Mouse (Mus musculus) lung, embryonic 15.5 days (tissue): ENCODE data around the gene Cpeb1. TPM values are rescaled to one million over a fixed set of nuclear protein-coding genes. Genes with fewer than 3 reads are reported as not detected.

Experiments
- ATAC-seq: fragments of 200-750 bp; cut with Nextera tagmentation; 2 replicates; pipeline ENCODE4 v1.8.0; 2017; ENCODE audit warnings: moderate number of reproducible peaks, borderline replicate concordance; ENCODE audit not compliant: low FRiP score, low TSS enrichment; ENCODE audit errors: extremely low read depth
- H3K27ac ChIP-seq: fragments of 300-500 bp; sonication (generic); 2 replicates; pipeline ENCODE4 v1.5.1; 2015; ENCODE audit warnings: moderate library complexity, mild to moderate bottlenecking, inconsistent platforms
- H3K27me3 ChIP-seq: fragments of 300-500 bp; sonication (generic); 2 replicates; pipeline ENCODE4 v1.6.1; 2015; ENCODE audit warnings: inconsistent platforms
- H3K36me3 ChIP-seq: fragments of 300-500 bp; sonication (generic); 2 replicates; pipeline ENCODE4 v1.6.1; 2015; ENCODE audit warnings: inconsistent platforms
- H3K4me1 ChIP-seq: fragments of 300-500 bp; sonication (generic); 2 replicates; pipeline ENCODE4 v1.6.1; 2015; ENCODE audit warnings: inconsistent platforms
- H3K4me2 ChIP-seq: fragments of 300-500 bp; sonication (generic); 2 replicates; pipeline ENCODE4 v1.6.1; 2015; ENCODE audit warnings: inconsistent platforms, mild to moderate bottlenecking, moderate library complexity
- H3K4me3 ChIP-seq: fragments of 300-500 bp; sonication (generic); 2 replicates; pipeline ENCODE4 v1.5.1; 2015; ENCODE audit warnings: mild to moderate bottlenecking, inconsistent platforms
- H3K9ac ChIP-seq: fragments of 300-500 bp; sonication (generic); 2 replicates; pipeline ENCODE4 v1.6.1; 2015; ENCODE audit warnings: inconsistent platforms
- H3K9me3 ChIP-seq: fragments of 300-500 bp; sonication (generic); 2 replicates; pipeline ENCODE4 v1.6.1; 2016; ENCODE audit warnings: inconsistent platforms
- WGBS: fragments of 180-500 bp; shearing (Covaris S2); methylation state at CpG from one replicate; pipeline ENCODE4 v1.1.7; 2015; 5-methylcytosine and 5-hydroxymethylcytosine counted together
- polyA plus RNA-seq: library from polyadenylated mRNA; unstranded; fragments of >200 nt; fragmentation: Nextera tagmentation; extraction: Ambion mirVana; gene quantifications from 2 replicates; pipeline ENCODE4 v1.2.1, GENCODE M21; 2015

The Cpeb1 gene
- polyA plus RNA-seq, 1 experiment from 2014 or later, result 1.2 TPM

GRCm38 (mm10) chr7:81464906-81465450, 9.7 kb upstream of the Cpeb1 start:
- Histone ChIP-seq H3K27me3 (peaks cover 13% of the 10 kb centered on the region), H3K9me3 (no peaks in the 10 kb centered on the region), H3K4me1 (no peaks in the 10 kb centered on the region), H3K9ac (no peak overlapping the region), H3K4me2 (no peak overlapping the region), H3K27ac (no peak overlapping the region), H3K4me3 (no peak overlapping the region), H3K36me3 (no peaks in the 10 kb centered on the region)
- WGBS, result 68% methylated on average over 9 of the region's 9 CpGs
- ATAC-seq, result no peak

- H3K4me2 ChIP-seq, result no peak overlapping the region
- no peak for ATAC-seq
- no peaks in the 10 kb centered on the region for H3K4me1 ChIP-seq
- no peaks in the 10 kb centered on the region for H3K36me3 ChIP-seq
- WGBS, result 4% methylated on average over 4 of the region's 4 CpGs
- no peak overlapping the region for H3K27ac ChIP-seq
- no peaks in the 10 kb centered on the region for H3K9me3 ChIP-seq
- H3K4me3 ChIP-seq, result no peak overlapping the region
- H3K9ac ChIP-seq, result no peak overlapping the region
- peaks cover 13% of the 10 kb centered on the region for H3K27me3 ChIP-seq
These were observed 8.9 kb upstream of the Cpeb1 start for GRCm38 (mm10) chr7:81464116-81464515.

DNA sequence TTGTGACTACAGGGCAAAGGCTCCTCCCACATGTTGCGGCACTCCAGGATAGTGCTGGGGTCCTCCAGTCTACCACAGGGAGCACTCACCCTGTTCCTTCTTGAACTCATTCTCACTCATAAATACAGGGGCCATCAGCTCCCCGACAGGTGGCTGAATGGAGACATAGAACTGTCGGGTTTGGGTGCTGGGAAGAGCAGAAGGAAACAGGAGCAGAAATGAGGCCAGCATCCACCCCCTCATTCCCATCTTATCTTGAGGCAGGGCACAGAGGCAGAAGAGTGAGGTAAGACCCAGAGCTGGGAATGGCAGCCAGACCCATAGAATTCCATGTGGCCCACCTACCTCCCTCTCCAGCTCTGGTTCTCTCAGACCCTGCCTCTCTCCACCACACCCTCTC, 7.5 kb upstream of the Cpeb1 start:
- Histone ChIP-seq H3K4me3 (no peak overlapping the region), H3K9me3 (no peaks in the 10 kb centered on the region), H3K4me1 (no peaks in the 10 kb centered on the region), H3K9ac (no peak overlapping the region), H3K4me2 (no peak overlapping the region), H3K36me3 (no peaks in the 10 kb centered on the region), H3K27ac (no peak overlapping the region), H3K27me3 (peaks cover 23% of the 10 kb centered on the region)
- WGBS, result 66% methylated on average over 3 of the region's 3 CpGs
- no peak for ATAC-seq

DNA sequence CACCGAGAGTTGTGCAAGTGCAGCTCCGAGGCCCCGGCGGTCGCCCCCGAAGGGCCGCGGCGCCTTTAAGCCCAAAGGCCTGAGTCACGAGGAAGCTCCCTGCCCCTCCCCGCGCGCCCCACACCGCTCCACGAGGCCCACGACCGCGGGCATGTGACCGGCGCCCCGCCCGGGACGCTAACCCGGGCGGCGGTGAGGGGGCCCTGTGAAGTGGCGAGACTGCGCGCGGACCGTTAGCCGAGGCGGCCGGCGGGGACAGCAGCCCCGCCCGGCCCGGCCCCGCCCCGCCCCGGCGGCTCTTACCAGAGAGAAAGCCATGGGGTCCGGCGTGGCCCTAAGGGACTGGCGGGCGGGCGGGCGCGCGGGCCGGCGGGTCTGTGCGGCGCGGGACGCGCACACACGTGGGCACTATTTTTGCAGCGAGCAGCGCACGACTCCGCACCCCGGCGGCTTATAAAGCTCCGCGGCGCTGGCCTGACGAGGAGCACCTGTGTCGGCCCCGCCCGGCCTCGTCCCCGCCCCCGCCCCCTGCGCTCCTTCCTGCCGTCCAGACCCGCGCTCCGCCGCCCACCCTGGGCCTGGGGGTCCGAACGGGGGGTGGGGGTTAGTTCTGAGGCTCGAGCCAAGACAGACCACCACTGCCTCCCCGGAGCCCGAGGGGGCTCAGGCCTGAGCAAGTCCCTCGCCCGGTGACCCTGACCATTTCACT, 780 bp downstream of the Cpeb1 start:
- Histone ChIP-seq H3K4me2 (peak overlapping the region; percentile 94), H3K4me1 (peaks cover 23% of the 10 kb centered on the region), H3K27me3 (peaks cover 87% of the 10 kb centered on the region), H3K9me3 (no peaks in the 10 kb centered on the region), H3K4me3 (peak overlapping the region; percentile 49), H3K36me3 (no peaks in the 10 kb centered on the region), H3K27ac (no peak overlapping the region), H3K9ac (no peak overlapping the region)
- ATAC-seq, result peak; percentile 24
- WGBS, result under 1% methylated on average over 63 of the region's 87 CpGs

DNA sequence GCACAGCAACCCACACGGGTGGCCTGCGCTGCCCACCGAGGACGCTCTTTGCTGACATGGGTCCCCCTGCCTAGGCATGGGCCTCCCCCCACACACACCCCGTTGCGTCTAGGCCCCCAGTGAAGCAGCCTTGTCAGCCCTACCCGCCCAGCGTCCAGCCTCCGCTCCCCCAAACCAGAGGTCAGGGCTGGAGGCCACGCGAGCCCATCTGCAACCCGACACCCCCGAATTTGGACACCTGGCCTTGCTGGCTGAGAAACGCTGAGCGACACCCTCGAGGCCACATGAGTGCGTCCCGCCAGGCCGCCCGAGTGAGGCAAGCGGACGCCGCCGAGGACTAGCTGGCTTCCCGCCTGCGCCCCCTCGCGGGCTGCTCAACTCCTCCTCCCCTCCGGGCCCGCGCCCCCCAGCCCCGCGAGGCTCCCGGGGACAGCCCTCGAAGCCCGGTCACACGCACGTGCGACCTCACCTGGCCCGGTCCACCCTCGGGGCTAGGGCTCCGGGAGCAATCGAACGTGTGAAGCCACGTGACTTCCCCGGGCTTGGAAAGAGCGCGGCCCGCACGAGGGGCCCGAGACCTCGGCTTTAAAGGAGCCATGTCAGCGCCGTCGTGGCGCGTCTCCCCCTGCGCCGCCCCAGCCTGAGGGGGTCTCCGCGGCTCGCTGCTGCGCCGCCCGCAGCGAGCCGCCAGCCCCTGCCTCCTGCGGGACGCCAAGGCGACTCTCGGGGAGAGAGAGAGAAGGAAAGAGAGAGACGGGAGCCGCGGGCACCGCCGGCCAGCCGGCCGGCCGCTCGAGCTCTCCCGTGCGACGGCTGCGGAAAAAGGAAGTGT, 1.6 kb downstream of the Cpeb1 start:
- H3K27me3 ChIP-seq, result peaks cover 90% of the 10 kb centered on the region
- peak; percentile 25 for ATAC-seq
- H3K9ac ChIP-seq, result no peak overlapping the region
- no peak overlapping the region for H3K27ac ChIP-seq
- peak overlapping the region; percentile 94 for H3K4me2 ChIP-seq
- no peaks in the 10 kb centered on the region for H3K9me3 ChIP-seq
- peaks cover 23% of the 10 kb centered on the region for H3K4me1 ChIP-seq
- 4% methylated on average over 76 of the region's 84 CpGs for WGBS
- no peaks in the 10 kb centered on the region for H3K36me3 ChIP-seq
- H3K4me3 ChIP-seq, result peak overlapping the region; percentile 49

- peak; percentile 23; the same call in 1 of the 2 replicates for ATAC-seq
- Histone ChIP-seq H3K4me1 (peaks cover 23% of the 10 kb centered on the region), H3K4me2 (peak overlapping the region; percentile 94), H3K36me3 (no peaks in the 10 kb centered on the region), H3K9ac (no peak overlapping the region), H3K4me3 (peak overlapping the region; percentile 49; the same call in 1 of the 2 replicates), H3K27ac (no peak overlapping the region), H3K9me3 (no peaks in the 10 kb centered on the region), H3K27me3 (peaks cover 84% of the 10 kb centered on the region)
- WGBS, result 5% methylated on average over 21 of the region's 21 CpGs
These were observed 2.3 kb downstream of the Cpeb1 start for GRCm38 (mm10) chr7:81452971-81453441.

- no peaks in the 10 kb centered on the region for H3K27me3 ChIP-seq
- no peaks in the 10 kb centered on the region for H3K36me3 ChIP-seq
- no peak for ATAC-seq
- H3K4me2 ChIP-seq, result no peak overlapping the region
- H3K9ac ChIP-seq, result no peak overlapping the region
- no peaks in the 10 kb centered on the region for H3K9me3 ChIP-seq
- no peak overlapping the region for H3K4me3 ChIP-seq
- no peak overlapping the region for H3K27ac ChIP-seq
- WGBS, result 35% methylated on average over 2 of the region's 2 CpGs
- H3K4me1 ChIP-seq, result no peaks in the 10 kb centered on the region
These were observed 56.3 kb downstream of the Cpeb1 start for GRCm38 (mm10) chr7:81398957-81399356.

- Histone ChIP-seq H3K36me3 (no peaks in the 10 kb centered on the region), H3K27ac (no peak overlapping the region), H3K4me3 (no peak overlapping the region), H3K4me1 (no peaks in the 10 kb centered on the region), H3K9ac (no peak overlapping the region), H3K4me2 (no peak overlapping the region), H3K9me3 (no peaks in the 10 kb centered on the region), H3K27me3 (no peaks in the 10 kb centered on the region)
- ATAC-seq, result no peak
- 70% methylated on average over 1 of the region's 1 CpGs for WGBS
These were observed 75.9 kb downstream of the Cpeb1 start for GRCm38 (mm10) chr7:81379363-81379762.

DNA sequence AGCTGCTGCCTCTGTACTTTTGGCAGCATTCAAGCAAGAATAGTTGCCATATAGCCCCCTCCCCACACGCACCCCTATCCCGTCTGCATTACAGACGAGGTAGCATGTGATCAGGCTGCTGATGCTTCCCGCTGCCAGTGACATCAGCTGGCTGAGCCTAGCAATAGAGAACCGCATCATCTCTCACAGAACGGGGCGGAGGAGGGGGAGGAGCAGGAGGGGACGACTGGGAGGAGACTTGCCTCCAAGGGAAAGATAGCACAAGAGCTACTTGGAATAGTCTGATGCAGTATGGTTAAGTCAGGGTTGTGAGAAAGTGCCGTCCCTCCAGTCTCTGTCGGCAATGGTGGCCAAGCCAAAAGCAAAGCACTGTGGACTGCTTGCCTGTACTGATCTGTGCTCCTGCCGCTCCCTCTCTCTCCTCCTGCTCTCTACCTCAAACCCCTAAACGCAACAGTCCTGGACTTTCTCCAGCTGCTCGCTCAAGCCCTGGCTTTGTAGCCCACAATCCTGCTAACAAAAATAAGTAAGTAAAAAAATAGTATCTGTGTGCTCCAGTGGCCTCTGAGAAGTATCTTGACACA, 82.8 kb downstream of the Cpeb1 start:
- no peaks in the 10 kb centered on the region for H3K9me3 ChIP-seq
- H3K4me1 ChIP-seq, result no peaks in the 10 kb centered on the region
- peaks cover 10% of the 10 kb centered on the region for H3K27me3 ChIP-seq
- no peak overlapping the region for H3K27ac ChIP-seq
- peak; percentile 59; the same call in 1 of the 2 replicates for ATAC-seq
- no peak overlapping the region for H3K4me3 ChIP-seq
- 6% methylated on average over 13 of the region's 13 CpGs for WGBS
- H3K4me2 ChIP-seq, result peak overlapping the region; percentile 28
- H3K9ac ChIP-seq, result no peak overlapping the region
- H3K36me3 ChIP-seq, result no peaks in the 10 kb centered on the region

DNA sequence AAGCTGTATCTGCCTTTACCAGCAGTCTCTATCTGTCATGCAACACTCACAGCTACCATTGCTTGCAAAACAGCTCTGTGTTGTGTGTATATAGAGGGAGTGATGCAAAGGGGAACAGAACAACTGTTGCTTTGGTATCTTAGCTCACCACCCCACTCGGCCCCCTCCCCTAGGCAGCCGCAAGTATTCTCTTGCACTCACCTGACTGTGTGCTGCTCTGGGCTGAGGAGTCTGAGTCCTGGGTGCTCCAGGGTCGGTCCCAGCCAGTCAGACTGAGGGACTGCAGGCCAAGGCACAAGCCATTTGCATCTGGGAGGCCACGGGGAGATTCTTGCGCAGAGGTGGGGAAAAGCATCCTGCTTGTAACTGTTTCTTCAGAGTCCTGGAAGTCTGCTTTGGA, 83.5 kb downstream of the Cpeb1 start:
- no peak overlapping the region for H3K4me2 ChIP-seq
- peaks cover 10% of the 10 kb centered on the region for H3K27me3 ChIP-seq
- no peaks in the 10 kb centered on the region for H3K4me1 ChIP-seq
- H3K27ac ChIP-seq, result no peak overlapping the region
- no peak overlapping the region for H3K9ac ChIP-seq
- 11% methylated on average over 5 of the region's 5 CpGs for WGBS
- no peaks in the 10 kb centered on the region for H3K9me3 ChIP-seq
- no peak overlapping the region for H3K4me3 ChIP-seq
- H3K36me3 ChIP-seq, result no peaks in the 10 kb centered on the region
- no peak for ATAC-seq

GRCm38 (mm10) chr7:81369724-81370123, 85.5 kb downstream of the Cpeb1 start:
- H3K9me3 ChIP-seq, result no peaks in the 10 kb centered on the region
- no peak overlapping the region for H3K27ac ChIP-seq
- H3K4me3 ChIP-seq, result no peak overlapping the region
- peaks cover 10% of the 10 kb centered on the region for H3K27me3 ChIP-seq
- 45% methylated on average over 3 of the region's 3 CpGs for WGBS
- no peaks in the 10 kb centered on the region for H3K36me3 ChIP-seq
- H3K9ac ChIP-seq, result no peak overlapping the region
- no peaks in the 10 kb centered on the region for H3K4me1 ChIP-seq
- H3K4me2 ChIP-seq, result no peak overlapping the region
- ATAC-seq, result no peak
